Mouse (Mus musculus) right cerebral cortex, adult 2 months (tissue): ENCODE data around the gene Muc3a.

ENCODE experiments used
- DNase-seq, 2 experiments: peaks; one replicate each; pipeline ENCODE4 v3.0.0; 2021 to 2022; ENCODE audit warnings: low spot score in 2 of 2

The Muc3a gene

DNA sequence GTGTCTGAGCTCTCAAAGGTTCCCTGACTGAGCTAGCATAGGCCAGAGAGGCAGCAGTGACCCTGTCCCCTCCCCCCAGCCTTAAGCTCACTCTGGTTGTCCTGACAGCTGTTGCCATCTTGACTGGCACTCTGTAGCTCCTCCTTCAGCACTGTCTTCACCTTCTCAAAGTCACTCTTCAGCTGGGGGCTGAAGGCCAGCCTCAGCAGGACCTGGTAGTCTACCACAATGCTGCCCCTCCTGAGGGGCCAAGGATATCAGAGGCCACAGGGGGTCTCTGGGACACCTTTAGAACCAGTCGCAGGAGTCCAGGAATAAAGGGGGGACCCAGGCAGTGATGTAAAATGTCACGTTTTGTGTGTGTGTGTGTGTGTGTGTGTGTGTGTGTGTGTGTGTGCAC lies at the start of gene Muc3a:
TSS of gene Muc3a (minus strand) at position 101 of the 400 bp plus-strand sequence.
- no peak for DNase-seq

DNA sequence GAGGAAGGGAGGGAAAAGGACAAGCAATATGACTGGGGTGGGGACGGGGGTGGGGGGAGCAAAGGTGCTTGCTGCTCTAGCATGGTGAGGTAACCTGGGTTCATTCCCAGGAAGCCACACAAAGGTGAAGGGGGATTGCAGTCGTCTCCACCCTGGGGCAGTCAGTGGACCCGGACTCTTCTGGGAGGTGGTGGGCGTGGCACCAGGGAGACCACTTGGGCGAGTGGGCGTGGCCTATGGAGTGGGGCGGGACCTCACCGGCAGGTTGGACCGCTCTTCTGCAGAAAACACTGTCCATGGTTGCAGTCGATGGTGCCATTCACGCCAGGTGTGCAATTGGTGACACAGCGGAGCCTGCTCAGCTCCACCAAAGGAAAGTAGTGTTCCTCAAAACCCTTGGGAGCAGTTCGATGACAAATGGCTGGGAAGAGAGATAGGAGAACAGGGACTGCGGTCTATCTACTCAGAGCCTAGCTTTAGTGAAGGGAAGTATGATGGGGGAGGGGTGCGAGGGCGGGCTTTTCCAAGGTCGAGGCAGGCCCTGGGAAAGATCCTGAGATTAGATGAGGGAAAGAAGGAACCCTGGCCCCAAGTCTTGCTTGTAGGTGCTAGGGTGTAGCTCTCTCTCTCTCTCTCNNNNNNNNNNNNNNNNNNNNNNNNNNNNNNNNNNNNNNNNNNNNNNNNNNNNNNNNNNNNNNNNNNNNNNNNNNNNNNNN lies 917 bp downstream of the Muc3a start:
- DNase-seq = no peak

DNA sequence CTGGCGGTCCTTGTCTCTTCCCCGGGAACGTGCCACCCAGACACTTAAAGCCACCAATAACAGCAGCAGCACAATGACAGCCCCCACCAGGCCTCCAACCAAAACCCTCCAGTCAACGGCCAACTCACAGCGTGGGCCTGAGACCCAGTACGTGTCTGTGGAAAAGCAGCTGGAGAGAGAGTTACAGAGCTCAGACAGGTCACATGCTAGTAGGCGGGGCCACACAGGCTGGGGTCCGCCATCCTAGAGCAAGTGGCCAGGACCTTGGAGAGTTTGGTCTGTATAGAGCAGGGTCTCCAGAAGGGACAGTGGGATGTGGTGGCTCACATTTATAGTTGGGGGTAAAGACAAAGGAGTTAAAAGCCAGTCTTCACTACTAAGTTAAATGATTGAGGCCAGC lies 1.5 kb downstream of the Muc3a start:
- no peak for DNase-seq

DNA sequence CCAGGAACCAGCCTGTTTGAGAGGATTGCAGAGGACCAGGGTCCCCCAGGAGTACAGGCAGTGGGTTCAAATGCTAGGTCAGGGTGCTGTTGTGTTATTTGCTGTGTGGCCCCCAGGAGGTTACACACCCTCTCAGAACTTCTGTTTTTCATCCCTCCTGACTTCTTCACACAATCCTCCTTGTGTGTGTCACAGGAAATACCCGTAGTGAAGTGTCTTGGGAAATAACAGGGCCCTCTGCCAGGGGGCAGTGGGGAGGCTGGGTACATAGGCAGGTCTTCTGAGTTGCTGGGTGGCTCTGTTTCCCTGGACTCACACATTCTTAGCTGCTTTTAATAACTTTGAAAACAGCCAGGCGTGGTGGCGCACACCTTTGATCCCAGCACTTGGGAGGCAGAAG lies 6.9 kb downstream of the Muc3a start:
- DNase-seq = no peak

DNA sequence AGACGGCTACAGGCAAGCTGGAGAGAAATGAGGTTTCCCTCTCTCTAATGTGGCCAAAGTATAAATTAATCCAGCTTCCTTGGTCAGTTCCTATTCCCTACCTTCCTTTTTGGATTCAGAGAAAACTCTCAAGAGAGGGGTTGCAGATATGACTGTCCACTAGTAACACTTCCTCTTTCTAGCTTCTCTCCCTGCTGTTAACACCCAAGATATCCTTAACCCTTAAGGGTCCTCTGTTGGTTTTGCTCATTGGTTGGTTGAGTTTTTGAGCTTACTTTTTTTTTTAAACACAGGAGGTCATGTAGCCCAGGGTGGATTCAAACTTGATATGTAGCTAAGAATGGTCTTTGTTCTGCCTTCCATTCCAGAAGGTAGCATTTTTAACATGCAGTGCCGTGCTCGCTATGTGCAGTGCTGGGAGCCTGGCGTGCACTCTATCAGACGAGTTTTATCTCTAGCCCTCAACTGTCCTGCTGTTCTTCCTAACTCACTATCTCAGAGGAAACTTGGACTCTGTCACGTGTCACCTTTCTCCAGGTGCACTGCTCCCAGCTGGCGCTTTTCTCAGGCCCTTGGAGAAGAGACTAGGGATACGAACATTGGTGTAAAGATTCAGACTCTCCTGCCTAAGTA lies 17.6 kb downstream of the Muc3a start:
- no peak for DNase-seq

DNA sequence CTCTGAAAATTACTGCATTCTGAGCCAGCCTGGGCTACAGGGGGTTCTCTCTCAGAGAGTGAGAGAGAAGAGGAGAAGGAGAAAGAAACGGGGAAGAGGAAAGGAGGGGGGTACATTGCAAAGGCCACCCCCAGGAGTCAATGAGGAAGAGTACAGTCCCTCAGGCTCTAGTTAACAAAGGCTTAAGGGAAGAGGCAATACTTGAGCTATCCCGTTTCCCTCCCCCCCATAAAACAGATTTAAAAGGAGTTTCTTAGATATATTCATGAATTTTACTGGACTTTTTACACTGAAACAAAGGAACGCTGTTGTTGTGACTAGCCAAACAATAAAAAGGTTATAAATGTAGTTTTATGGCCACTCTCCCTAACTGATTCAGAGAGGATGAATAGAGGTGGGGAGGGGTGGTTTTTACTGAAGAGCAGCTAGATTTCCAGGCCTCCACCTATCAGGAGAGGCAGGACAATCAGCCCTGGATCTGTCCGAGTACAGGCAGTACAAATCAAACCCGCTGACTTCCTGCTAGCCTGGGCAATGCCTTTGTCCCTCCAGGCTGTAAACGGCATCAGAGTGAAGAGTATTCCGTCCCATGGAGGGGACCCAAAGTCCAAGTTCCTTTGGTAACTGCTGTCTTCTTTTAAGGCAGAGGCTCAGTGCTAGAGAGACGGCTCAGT lies 18.8 kb downstream of the Muc3a start:
- DNase-seq = no peak

DNA sequence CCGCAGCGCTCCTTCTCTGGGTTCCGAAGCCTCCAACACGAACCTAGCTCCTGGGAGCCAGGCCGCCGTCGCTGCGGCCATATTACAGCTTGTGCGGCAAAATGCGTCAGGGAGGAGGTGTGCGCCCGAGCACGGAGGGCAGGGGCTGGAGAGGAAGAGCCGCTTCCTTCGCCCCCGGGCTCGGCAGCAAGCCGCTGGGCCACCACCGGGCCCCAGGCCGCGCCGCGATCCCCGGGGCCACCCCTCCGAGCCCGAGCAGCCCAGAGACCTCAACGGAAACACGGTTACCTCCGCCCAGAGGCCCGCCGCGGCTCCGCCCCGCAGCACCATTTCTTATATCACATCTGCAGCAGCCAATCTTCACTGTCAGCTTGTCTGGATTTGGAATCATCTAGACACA lies 22.9 kb downstream of the Muc3a start:
- DNase-seq = peak; percentile 7 to 17

DNA sequence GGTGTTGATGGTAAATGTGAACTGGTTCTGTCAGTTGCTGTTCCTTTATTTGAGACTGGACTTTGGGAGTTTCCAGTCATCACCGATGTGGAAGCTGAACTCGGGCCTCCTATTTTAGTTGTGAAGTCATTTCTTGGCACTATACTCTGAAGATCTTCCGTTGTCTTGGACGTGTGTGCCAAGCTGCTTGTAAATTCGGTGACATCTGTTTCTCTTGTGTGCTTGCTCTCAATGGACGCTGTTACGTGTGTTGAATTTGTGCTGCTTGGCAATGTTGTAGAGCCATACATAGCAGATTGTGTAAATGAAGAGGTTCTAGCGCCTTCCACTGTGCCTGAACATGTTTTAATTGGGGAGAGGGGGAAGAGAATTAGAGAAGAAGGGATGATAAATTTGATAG lies 26.8 kb downstream of the Muc3a start:
- DNase-seq = no peak

DNA sequence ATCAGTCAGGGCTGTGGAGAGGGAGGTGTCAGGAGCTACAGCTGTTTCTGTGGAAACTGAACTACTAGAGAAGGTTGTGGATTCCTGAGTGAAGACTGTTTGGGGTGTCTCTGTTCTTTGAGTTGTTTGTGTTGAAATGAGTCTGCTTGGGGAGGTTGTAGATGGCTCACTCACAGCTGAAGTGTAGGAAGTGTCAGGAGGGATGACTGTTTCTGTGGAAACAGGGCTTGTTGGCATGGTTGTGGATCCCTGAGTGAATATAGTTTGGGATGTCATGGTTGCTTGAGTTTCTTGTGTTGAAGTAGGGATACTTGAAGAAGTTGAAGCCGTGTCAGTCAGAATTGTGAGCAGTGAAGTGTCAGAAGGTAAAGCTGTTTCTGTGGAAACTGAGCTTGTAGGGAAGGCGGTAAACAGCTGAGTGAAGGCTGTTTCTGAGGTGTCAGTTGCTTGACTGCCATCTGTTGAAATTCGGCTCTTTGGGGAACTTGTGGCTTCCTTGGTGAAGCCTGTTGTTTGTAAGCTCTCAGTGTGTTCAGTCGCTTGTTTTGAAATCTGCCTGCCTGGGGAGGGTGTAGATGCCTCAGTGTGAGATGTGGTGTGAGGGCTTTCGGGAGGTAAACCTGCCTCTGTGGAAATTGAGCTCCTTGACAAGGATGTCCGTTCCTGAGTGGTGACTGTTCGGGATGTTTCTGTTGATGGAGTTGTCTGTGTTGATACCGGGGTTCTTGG lies 32.4 kb downstream of the Muc3a start:
- DNase-seq = peak; percentile 26 to 35

DNA sequence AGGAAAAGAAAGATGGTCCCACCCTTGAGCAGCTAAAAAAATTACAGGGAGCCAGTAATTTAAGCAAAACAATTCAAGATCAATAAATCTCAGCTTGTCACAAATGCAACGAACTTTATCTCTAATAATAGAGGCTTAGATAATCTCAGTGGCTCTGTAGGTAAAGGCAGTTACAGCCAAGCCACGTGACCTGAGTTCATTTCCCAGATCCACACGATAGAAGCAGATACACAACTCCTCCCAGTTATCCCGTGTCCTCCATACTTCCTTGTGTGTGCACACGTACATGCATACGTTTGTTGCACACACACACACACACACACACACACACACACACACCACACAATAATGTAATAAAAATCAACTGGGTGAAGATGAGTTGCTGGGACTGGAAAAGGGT lies 38.2 kb downstream of the Muc3a start:
- DNase-seq = no peak

DNA sequence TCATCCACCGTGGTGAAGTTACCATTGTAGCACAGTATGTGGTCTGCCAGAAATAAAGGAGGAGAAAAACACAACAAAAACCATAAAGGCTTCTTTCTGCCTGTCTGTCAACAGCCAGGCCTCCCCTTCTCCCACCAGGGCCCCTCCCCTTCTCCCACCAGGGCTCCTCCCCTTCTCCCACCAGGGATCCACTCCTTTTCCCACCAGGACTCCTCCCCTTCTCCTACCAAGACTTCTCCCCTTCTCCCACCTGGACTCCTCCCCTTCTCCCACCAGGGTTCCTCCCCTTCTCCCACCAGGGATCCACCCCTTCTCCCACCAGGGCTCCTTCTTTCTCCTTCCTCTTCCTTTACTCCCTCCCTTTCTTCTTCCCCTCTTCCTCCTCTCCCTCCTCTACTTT lies 39.6 kb downstream of the Muc3a start:
- no peak for DNase-seq

DNA sequence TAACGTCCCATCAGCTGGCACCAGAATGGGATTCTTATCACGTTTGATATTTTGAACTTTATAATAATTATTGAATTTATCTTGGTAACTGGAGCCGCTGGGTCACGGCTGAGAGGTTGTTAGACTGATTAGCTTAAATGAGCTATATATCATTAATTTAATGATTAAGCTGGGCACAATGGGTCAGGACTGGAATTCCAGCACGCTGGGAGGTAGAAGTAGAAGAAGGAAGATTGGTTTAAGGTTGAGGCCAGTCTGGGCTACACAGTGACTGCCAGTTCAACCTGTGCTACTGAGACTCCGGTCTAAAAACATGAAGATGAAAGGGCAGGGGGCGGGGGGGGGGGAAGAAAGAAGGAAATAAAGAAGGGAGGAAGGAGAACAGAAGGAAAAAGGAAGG lies 40.7 kb downstream of the Muc3a start:
- no peak for DNase-seq

DNA sequence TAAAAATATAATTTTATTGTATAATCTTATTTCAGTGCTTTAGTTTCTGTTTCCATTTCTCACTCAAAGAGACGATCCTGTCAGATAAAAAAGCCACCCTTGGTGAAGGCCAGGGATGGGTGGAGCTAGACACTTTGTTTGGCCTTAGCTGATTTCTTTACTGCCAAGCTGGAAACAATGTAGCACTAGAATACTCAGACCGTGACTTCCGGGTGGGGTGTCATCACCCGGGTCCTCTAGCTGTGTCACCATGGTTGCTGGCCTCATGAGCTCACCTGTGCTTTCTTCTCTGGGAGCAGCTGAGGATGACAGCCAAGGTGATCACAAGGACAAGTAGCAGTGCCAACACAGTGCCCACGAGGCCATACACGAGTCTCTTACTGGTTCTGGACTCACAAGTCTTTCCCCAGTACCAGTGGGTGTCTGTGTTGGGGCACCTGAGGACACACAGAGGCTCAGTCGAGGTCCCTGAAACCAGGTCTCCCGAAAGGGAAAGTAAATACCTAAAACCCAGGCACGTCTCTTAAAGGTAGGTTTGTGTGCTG lies 41.3 kb downstream of the Muc3a start:
- DNase-seq = no peak

DNA sequence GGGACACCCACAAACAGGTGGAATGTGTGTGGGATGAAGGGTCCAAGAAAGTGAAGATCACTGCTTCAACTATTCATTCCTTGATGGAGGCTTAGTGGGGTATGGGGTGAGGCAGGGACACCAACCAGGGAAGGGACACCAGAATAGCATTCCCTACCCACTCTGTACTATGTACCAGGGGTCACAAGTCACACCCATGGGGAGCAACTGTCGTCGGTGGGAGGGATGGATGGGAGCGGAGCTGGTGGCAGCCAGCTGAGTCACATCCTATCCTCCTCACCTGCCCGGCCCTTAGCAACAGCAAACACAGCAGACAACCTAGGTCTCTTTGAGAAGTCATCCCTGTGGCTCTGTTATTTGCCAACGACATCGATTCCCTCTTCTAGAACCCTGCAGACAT lies 44.6 kb downstream of the Muc3a start:
- no peak for DNase-seq

DNA sequence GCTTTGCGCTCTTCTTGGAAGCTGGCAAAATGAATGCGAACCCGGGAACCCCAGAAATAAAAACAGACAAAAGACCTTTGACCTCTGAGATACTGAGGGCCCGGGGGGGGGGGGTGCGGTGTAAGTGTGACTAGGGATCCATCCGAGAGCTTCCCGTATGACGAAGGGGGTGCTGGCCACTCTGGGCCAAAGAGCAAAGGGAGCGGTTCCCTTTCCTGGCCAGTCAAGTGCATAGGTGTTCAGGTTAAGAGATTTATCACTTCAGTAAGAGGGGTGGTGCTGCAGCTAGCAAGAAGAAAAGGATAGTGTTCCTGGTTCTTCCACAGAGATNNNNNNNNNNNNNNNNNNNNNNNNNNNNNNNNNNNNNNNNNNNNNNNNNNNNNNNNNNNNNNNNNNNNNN lies 46.2 kb downstream of the Muc3a start:
- no peak for DNase-seq

DNA sequence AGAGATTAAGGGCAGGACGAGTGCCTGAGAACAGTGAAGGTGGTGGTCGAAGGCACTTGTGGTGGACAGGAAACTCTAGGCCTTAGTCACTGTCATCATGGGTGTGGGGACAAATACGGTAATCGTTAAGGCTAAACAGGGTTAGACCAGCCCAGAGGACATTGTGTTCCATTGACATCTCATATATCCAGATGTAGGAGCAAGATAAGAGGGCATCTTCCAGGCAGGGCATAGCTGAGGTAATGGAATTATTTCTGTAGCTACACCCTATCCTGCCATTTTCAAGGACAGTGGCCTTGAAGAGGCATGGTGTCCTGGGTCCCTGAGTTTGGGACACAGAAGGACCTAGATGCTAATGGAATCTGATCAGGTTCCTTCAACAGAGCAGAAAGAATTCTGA lies 50.3 kb downstream of the Muc3a start:
- no peak for DNase-seq

DNA sequence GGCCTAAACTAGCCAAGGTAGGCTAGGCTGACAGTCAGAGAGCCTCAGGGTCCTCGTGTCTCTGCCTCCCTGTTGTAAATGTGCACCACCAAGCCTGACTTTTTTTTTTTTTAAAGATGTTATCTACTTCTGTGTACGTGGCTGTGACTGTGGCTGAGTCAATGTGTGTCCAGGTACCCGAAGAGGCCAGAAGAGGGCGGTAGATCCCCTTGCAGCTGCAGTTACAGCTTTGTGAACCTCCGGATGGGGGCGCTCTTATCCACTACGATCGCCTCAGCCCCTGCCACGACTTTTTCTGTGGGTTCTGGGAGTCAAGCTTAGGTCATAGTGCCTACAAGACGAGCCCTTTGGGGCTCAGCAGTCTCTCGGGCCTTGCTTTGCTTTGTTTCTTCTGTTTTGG lies 52.7 kb downstream of the Muc3a start:
- DNase-seq = peak in 1 of 2 experiments; percentile 7
